Mouse (Mus musculus) G1E (cell line): ENCODE measurements around the gene Tor4a.

Source experiments
- CTCF ChIP-seq: IDR thresholded peaks from 2 replicates; pipeline ENCODE4 v1.5.1; 2012; ENCODE audit warnings: low read depth, low read length, inconsistent platforms, mixed read lengths
- GATA1 ChIP-seq: IDR thresholded peaks from 2 replicates; pipeline ENCODE4 v1.6.1; 2012; ENCODE audit warnings: borderline replicate concordance, low read length, inconsistent platforms, mixed read lengths
- GATA2 ChIP-seq: IDR thresholded peaks from 2 replicates; pipeline ENCODE4 v1.6.1; 2012; ENCODE audit warnings: low read depth, low read length, inconsistent platforms, borderline replicate concordance
- POLR2AphosphoS5 ChIP-seq: IDR thresholded peaks from 2 replicates; pipeline ENCODE4 v1.6.1; 2012; ENCODE audit warnings: low read depth, low read length, inconsistent platforms; ENCODE audit not compliant: insufficient replicate concordance
- TAL1 ChIP-seq: conservative IDR thresholded peaks from 2 replicates; pipeline ENCODE4 v1.6.1; 2012; ENCODE audit warnings: low read depth, low read length, inconsistent platforms, mixed read lengths

DNA sequence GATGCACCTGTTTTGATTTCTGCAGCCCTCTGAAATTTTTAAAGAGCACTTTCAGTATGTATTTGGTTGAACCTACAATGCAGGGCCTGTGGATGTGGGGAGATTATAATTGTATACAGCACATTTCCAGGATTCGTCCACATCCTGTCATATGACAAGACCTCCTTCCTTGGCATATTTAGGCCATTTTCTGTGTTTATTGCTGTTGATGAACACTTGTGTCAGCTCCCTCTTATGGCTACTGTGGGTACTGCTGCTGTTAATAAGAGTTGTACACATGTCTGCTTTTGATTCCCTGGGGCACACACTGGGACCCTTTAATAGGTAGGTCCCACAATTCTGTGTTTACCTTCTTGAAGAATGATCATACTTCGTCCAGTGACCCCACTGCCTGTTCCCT, 39.0 kb downstream of the Tor4a start:
- TF ChIP-seq GATA1 (no peak), CTCF (peak; percentile 58), POLR2AphosphoS5 (no peak), GATA2 (no peak), TAL1 (no peak)
